Mouse (Mus musculus) heart, postnatal 0 days (tissue): ENCODE results near the gene Tomm40l. TPM values are rescaled to one million over a fixed set of nuclear protein-coding genes. Genes with fewer than 3 reads are reported as not detected.

ENCODE experiments used
- ATAC-seq: fragments of 200-750 bp; cut with Nextera tagmentation; 2 replicates; pipeline ENCODE4 v1.8.0; 2017; ENCODE audit warnings: low read depth, moderate number of reproducible peaks, moderate library complexity; ENCODE audit not compliant: insufficient read depth
- DNase-seq: peaks from one replicate; pipeline ENCODE4 v3.0.0-alpha.2; 2016; ENCODE audit warnings: low spot score
- H3K27ac ChIP-seq: fragments of 300-500 bp; sonication (generic); 2 replicates; pipeline ENCODE4 v1.5.1; 2014; ENCODE audit warnings: low read depth, mild to moderate bottlenecking
- H3K27me3 ChIP-seq: fragments of 300-500 bp; sonication (generic); 2 replicates; pipeline ENCODE4 v1.6.1; 2014; ENCODE audit warnings: low read length, mixed read lengths; ENCODE audit not compliant: control insufficient read depth, insufficient read depth
- H3K36me3 ChIP-seq: fragments of 300-500 bp; sonication (generic); replicated peaks from 2 replicates; pipeline ENCODE4 v1.6.1; 2014; ENCODE audit warnings: low read length, mixed read lengths; ENCODE audit not compliant: control insufficient read depth, insufficient read depth
- H3K4me1 ChIP-seq: fragments of 300-500 bp; sonication (generic); 2 replicates; pipeline ENCODE4 v1.6.1; 2014; ENCODE audit warnings: antibody characterized with exemption; ENCODE audit not compliant: control insufficient read depth, insufficient read depth
- H3K4me2 ChIP-seq: fragments of 300-500 bp; sonication (generic); 2 replicates; pipeline ENCODE4 v1.6.1; 2014; ENCODE audit warnings: low read depth, mild to moderate bottlenecking, low read length, moderate library complexity
- H3K4me3 ChIP-seq: fragments of 300-500 bp; sonication (generic); 2 replicates; pipeline ENCODE4 v1.5.1; 2014; ENCODE audit warnings: low read depth, low read length
- H3K9ac ChIP-seq: fragments of 300-500 bp; sonication (generic); replicated peaks from 2 replicates; pipeline ENCODE4 v1.6.1; 2014; ENCODE audit warnings: low read depth, low read length, mixed read lengths
- H3K9me3 ChIP-seq: fragments of 300-500 bp; sonication (generic); replicated peaks from 2 replicates; pipeline ENCODE4 v1.6.1; 2016; ENCODE audit warnings: low read length; ENCODE audit not compliant: control insufficient read depth
- CTCF ChIP-seq: IDR thresholded peaks from 2 replicates; pipeline ENCODE4 v1.5.1; 2016; ENCODE audit warnings: antibody characterized with exemption, control low read depth, low read depth
- EP300 ChIP-seq: IDR thresholded peaks from 2 replicates; pipeline ENCODE4 v1.6.1; 2016; ENCODE audit warnings: antibody characterized with exemption, low read depth
- WGBS: fragments of 180-500 bp; shearing (Covaris S2); extraction: QIAGEN DNeasy Blood & Tissue Kit; methylation state at CpG from one replicate; pipeline ENCODE4 v1.1.7; 2014; 5-methylcytosine and 5-hydroxymethylcytosine counted together
- polyA plus RNA-seq: library from polyadenylated mRNA; unstranded; fragments of >200 nt; fragmentation: Nextera tagmentation; extraction: Ambion mirVana; gene quantifications from 2 replicates; pipeline ENCODE4 v1.2.1, GENCODE M21; 2015
- total RNA-seq: library from RNA; depleted of rRNA; stranded (reverse); fragments of >200 nt; gene quantifications from 2 replicates; pipeline ENCODE4 v1.2.3, GENCODE M21; 2014; ENCODE audit warnings: low replicate concordance

The Tomm40l gene
- total and polyA plus RNA-seq, 2 experiments from 2014 or later = 56.0 to 82.0 TPM

- TF ChIP-seq CTCF (no peak), EP300 (no peak)
- Histone ChIP-seq H3K9me3 (no peaks in the 10 kb centered on the region), H3K36me3 (no peaks in the 10 kb centered on the region), H3K4me2 (no peak overlapping the region), H3K9ac (no peak overlapping the region), H3K27ac (no peak overlapping the region), H3K4me3 (no peak overlapping the region), H3K4me1 (no peaks in the 10 kb centered on the region), H3K27me3 (no peaks in the 10 kb centered on the region)
- DNase-seq (no peak), ATAC-seq (no peak)
- WGBS = 56% methylated on average over 7 of the region's 7 CpGs
Measured at GRCm38 (mm10) chr1:171204249-171204644, 18.1 kb downstream of the Tomm40l start.

GRCm38 (mm10) chr1:171203471-171204248, 18.7 kb downstream of the Tomm40l start:
- H3K27me3 ChIP-seq = no peaks in the 10 kb centered on the region
- TF ChIP-seq CTCF = no peak
- TF ChIP-seq EP300 = no peak

GRCm38 (mm10) chr1:171200769-171201168, 21.5 kb downstream of the Tomm40l start:
- 94% methylated on average over 1 of the region's 1 CpGs for WGBS
- DNase-seq (no peak), ATAC-seq (no peak)
- H3K27ac ChIP-seq = no peak overlapping the region
- no peak overlapping the region for H3K4me2 ChIP-seq
- no peaks in the 10 kb centered on the region for H3K9me3 ChIP-seq
- TF ChIP-seq CTCF (no peak), EP300 (no peak)
- no peaks in the 10 kb centered on the region for H3K4me1 ChIP-seq
- H3K4me3 ChIP-seq = no peak overlapping the region
- H3K9ac ChIP-seq = no peak overlapping the region
- no peaks in the 10 kb centered on the region for H3K36me3 ChIP-seq
- H3K27me3 ChIP-seq = no peaks in the 10 kb centered on the region

More at GRCm38 (mm10) chr1:171203471-171204248, 18.7 kb downstream of the Tomm40l start:
- Histone ChIP-seq H3K27ac (no peak overlapping the region), H3K4me1 (no peaks in the 10 kb centered on the region), H3K9ac (no peak overlapping the region), H3K9me3 (no peaks in the 10 kb centered on the region), H3K36me3 (no peaks in the 10 kb centered on the region), H3K4me3 (no peak overlapping the region), H3K4me2 (no peak overlapping the region)
- 61% methylated on average over 10 of the region's 11 CpGs for WGBS
- ATAC-seq = no peak
- no peak for DNase-seq

- no peak overlapping the region for H3K4me3 ChIP-seq
- ATAC-seq (no peak), DNase-seq (no peak)
- no peaks in the 10 kb centered on the region for H3K9me3 ChIP-seq
- H3K9ac ChIP-seq = no peak overlapping the region
- TF ChIP-seq CTCF = no peak
- WGBS = 40% methylated on average over 1 of the region's 1 CpGs
- H3K4me1 ChIP-seq = peaks cover 2% of the 10 kb centered on the region
- H3K27ac ChIP-seq = no peak overlapping the region
- no peak overlapping the region for H3K4me2 ChIP-seq
- no peaks in the 10 kb centered on the region for H3K36me3 ChIP-seq
- no peaks in the 10 kb centered on the region for H3K27me3 ChIP-seq
Measured at GRCm38 (mm10) chr1:171199532-171199931, 22.8 kb downstream of the Tomm40l start.

- WGBS = under 1% methylated on average over 33 of the region's 33 CpGs
- Histone ChIP-seq H3K4me3 (peak within 1 kb of the TSS; percentile 64), H3K9ac (peak within 1 kb of the TSS; percentile 68), H3K36me3 (no peaks in the 10 kb centered on the region), H3K27me3 (no peaks in the 10 kb centered on the region), H3K4me1 (peaks cover 26% of the 10 kb centered on the region), H3K4me2 (peak within 1 kb of the TSS; percentile 70), H3K27ac (peak within 1 kb of the TSS; percentile 39), H3K9me3 (no peaks in the 10 kb centered on the region)
- TF ChIP-seq CTCF (0 out of 2 replicates have a peak, but pooled peaks have one; percentile 0), EP300 (no peak)
- ATAC-seq (peak; percentile 95), DNase-seq (peak; percentile 94)
Measured at GRCm38 (mm10) chr1:171195887-171196397, 26.4 kb downstream of the Tomm40l start, which contains the start of gene Pcp4l1. Gene Pcp4l1 (minus strand): TSS chr1:171196268.
